Mouse (Mus musculus): ENCODE results near the gene Cinp. TPM values are rescaled to one million over a fixed set of nuclear protein-coding genes. Genes with fewer than 3 reads are reported as not detected.
A peak's percentile ranks its signal among the peaks of the same experiment; 100 is the strongest.

The Cinp gene
- total and polyA plus RNA-seq, 2 experiments: 20.8 to 23.1 TPM

GRCm38 (mm10) chr12:110871247-110871646 is 17.7 kb downstream of the Cinp start:
- Histone ChIP-seq H3K79me2 (ENCODE audit: control insufficient read depth, insufficient read depth, low read length) (no peaks in the 10 kb centered on the region), H3K27ac (replicated peaks; ENCODE audit: insufficient read depth, low read depth, low read length) (0 out of 2 replicates have a peak overlapping the region, but pooled peaks have one; percentile 14), H3K4me1 (ENCODE audit: control insufficient read depth, insufficient read depth, low read length) (peaks cover 14% of the 10 kb centered on the region), H3K27me3 (ENCODE audit: control insufficient read depth, insufficient read depth, low read length) (no peaks in the 10 kb centered on the region), H3K4me3 (ENCODE audit: insufficient read depth, low read depth, low read length) (no peak overlapping the region), H3K9ac (ENCODE audit: low read depth, low read length) (no peak overlapping the region), H3K36me3 (ENCODE audit: control insufficient read depth, insufficient read depth, low read length) (peaks cover 18% of the 10 kb centered on the region)
- 28% methylated on average over 5 of the region's 5 CpGs for WGBS
- peak; percentile 88 for DNase-seq (ENCODE audit: extremely low read depth, low read depth, low spot score)
- no peak for TF ChIP-seq POLR2A (IDR thresholded peaks at IDR 0.05; ENCODE audit: extremely low read depth, insufficient read depth, low read length)
- no peak for TF ChIP-seq CTCF (IDR thresholded peaks at IDR 0.05; ENCODE audit: low read depth, low read length)

DNA sequence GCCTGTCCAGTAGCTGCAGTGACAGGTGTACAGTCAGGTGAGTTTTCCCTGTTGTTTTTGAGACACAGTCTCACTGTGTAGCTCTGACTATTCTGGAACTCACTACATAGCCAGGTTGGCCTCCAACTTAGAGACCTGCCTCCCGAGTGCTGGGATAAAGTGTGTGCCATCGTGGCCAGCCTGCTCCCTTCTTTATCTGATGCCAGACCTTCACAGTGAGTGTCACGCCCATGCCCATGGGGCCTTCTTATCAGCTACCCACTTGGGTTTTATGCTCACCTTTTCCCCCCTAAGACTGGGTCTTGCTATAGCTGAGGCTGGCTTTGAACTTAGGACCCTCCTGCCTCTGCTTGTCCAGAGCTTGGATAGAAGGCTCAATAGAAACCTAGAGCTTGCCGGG is 18.8 kb downstream of the Cinp start:
- no peak for DNase-seq (ENCODE audit: extremely low read depth, low read depth, low spot score)
- Histone ChIP-seq H3K4me1 (ENCODE audit: control insufficient read depth, insufficient read depth, low read length) (peaks cover 22% of the 10 kb centered on the region), H3K36me3 (ENCODE audit: control insufficient read depth, insufficient read depth, low read length) (peaks cover 18% of the 10 kb centered on the region), H3K4me3 (ENCODE audit: insufficient read depth, low read depth, low read length) (no peak overlapping the region), H3K27ac (replicated peaks; ENCODE audit: insufficient read depth, low read depth, low read length) (no peak overlapping the region), H3K79me2 (ENCODE audit: control insufficient read depth, insufficient read depth, low read length) (no peaks in the 10 kb centered on the region), H3K27me3 (ENCODE audit: control insufficient read depth, insufficient read depth, low read length) (no peaks in the 10 kb centered on the region), H3K9ac (ENCODE audit: low read depth, low read length) (no peak overlapping the region)
- 78% methylated on average over 4 of the region's 4 CpGs for WGBS
- TF ChIP-seq CTCF (IDR thresholded peaks at IDR 0.05; ENCODE audit: low read depth, low read length) (no peak), POLR2A (IDR thresholded peaks at IDR 0.05; ENCODE audit: extremely low read depth, insufficient read depth, low read length) (no peak)

DNA sequence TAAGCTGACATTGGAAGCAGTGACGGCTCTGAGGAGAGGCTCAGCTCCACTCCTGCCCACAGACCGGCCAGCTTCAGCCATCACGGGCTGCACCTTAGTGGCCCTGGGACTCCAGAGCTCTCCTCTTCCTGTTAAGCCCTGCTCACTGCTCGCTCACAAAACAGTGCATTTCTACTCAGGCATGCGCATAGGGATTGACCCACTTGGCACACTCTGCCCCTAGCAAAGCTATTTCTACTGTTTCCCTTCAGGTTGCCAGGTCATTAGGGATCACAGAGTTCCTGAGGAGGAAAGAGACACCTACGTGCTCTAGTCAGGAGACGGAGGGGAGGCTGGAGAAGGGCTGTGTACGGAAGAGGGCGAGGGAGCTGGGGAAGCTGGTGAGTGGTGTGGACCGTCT is 23.0 kb downstream of the Cinp start:
- 31% methylated on average over 10 of the region's 10 CpGs for WGBS
- no peak overlapping the region for H3K4me3 ChIP-seq (ENCODE audit: insufficient read depth, low read depth, low read length)
- no peaks in the 10 kb centered on the region for H3K79me2 ChIP-seq (ENCODE audit: control insufficient read depth, insufficient read depth, low read length)
- peak; percentile 90 for DNase-seq (ENCODE audit: extremely low read depth, low read depth, low spot score)
- no peak overlapping the region for H3K9ac ChIP-seq (ENCODE audit: low read depth, low read length)
- TF ChIP-seq CTCF (IDR thresholded peaks at IDR 0.05; ENCODE audit: low read depth, low read length): no peak
- no peak for TF ChIP-seq POLR2A (IDR thresholded peaks at IDR 0.05; ENCODE audit: extremely low read depth, insufficient read depth, low read length)
- peak overlapping the region; percentile 5; the same call in 1 of the 2 replicates for H3K27ac ChIP-seq (replicated peaks; ENCODE audit: insufficient read depth, low read depth, low read length)
- H3K27me3 ChIP-seq (ENCODE audit: control insufficient read depth, insufficient read depth, low read length): no peaks in the 10 kb centered on the region
- peaks cover 14% of the 10 kb centered on the region for H3K4me1 ChIP-seq (ENCODE audit: control insufficient read depth, insufficient read depth, low read length)
- peaks cover 15% of the 10 kb centered on the region for H3K36me3 ChIP-seq (ENCODE audit: control insufficient read depth, insufficient read depth, low read length)

DNA sequence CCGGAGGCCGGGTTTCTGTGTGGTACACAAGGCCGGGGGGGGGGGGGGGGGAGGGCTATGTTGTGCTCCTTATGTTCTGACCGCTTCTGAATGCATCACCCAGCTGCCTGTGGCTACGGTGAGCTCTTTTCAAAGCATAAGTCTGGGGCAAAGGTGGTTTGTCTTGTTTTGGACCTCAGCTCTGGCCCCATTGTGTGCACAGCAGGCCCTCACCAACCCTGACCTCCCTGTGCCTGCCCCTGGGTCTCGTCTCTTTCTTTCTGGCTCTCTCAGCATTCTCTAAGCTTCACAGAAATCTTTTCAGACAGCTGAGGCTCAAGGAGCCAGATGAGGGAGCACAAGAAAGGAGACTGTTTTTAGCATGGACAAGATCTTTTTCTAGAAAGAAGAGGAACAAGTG is 23.4 kb downstream of the Cinp start:
- 31% methylated on average over 6 of the region's 6 CpGs for WGBS
- TF ChIP-seq CTCF (IDR thresholded peaks at IDR 0.05; ENCODE audit: low read depth, low read length) (no peak), POLR2A (IDR thresholded peaks at IDR 0.05; ENCODE audit: extremely low read depth, insufficient read depth, low read length) (no peak)
- DNase-seq (ENCODE audit: extremely low read depth, low read depth, low spot score): peak; percentile 60
- H3K9ac ChIP-seq (ENCODE audit: low read depth, low read length): no peak overlapping the region
- H3K27ac ChIP-seq (replicated peaks; ENCODE audit: insufficient read depth, low read depth, low read length): peak overlapping the region; percentile 5; the same call in 1 of the 2 replicates
- peaks cover 15% of the 10 kb centered on the region for H3K36me3 ChIP-seq (ENCODE audit: control insufficient read depth, insufficient read depth, low read length)
- H3K4me1 ChIP-seq (ENCODE audit: control insufficient read depth, insufficient read depth, low read length): peaks cover 10% of the 10 kb centered on the region
- H3K79me2 ChIP-seq (ENCODE audit: control insufficient read depth, insufficient read depth, low read length): no peaks in the 10 kb centered on the region
- H3K4me3 ChIP-seq (ENCODE audit: insufficient read depth, low read depth, low read length): no peak overlapping the region
- H3K27me3 ChIP-seq (ENCODE audit: control insufficient read depth, insufficient read depth, low read length): no peaks in the 10 kb centered on the region

- no peak overlapping the region for H3K9ac ChIP-seq (ENCODE audit: low read depth, low read length)
- H3K36me3 ChIP-seq (ENCODE audit: control insufficient read depth, insufficient read depth, low read length): peaks cover 15% of the 10 kb centered on the region
- DNase-seq (ENCODE audit: extremely low read depth, low read depth, low spot score): no peak
- no peak for TF ChIP-seq POLR2A (IDR thresholded peaks at IDR 0.05; ENCODE audit: extremely low read depth, insufficient read depth, low read length)
- no peak for TF ChIP-seq CTCF (IDR thresholded peaks at IDR 0.05; ENCODE audit: low read depth, low read length)
- H3K79me2 ChIP-seq (ENCODE audit: control insufficient read depth, insufficient read depth, low read length): no peaks in the 10 kb centered on the region
- H3K4me3 ChIP-seq (ENCODE audit: insufficient read depth, low read depth, low read length): no peak overlapping the region
- no peaks in the 10 kb centered on the region for H3K27me3 ChIP-seq (ENCODE audit: control insufficient read depth, insufficient read depth, low read length)
- WGBS: 95% methylated on average over 6 of the region's 6 CpGs
- no peak overlapping the region for H3K27ac ChIP-seq (replicated peaks; ENCODE audit: insufficient read depth, low read depth, low read length)
- peaks cover 10% of the 10 kb centered on the region for H3K4me1 ChIP-seq (ENCODE audit: control insufficient read depth, insufficient read depth, low read length)
Measured at GRCm38 (mm10) chr12:110864008-110864407, 24.9 kb downstream of the Cinp start.

DNA sequence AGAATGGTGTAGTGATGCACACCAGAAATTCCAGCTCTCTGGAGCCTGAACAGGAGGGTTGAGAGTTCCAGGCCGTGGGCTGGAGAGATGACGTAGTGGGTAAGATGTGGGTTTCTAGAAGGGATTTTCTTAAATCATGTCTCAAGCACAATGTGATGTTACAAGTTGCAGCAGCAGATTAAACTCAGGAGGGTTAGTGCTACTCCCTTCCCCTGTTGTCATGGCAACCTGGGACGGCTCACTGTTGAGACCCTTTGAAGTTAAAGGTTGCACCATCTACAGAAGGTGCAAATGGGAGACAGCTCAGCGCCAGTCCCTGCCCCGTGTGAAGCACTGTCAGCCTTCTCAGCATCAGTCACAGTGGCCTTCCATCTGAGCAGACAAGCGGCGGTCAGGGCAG is 27.7 kb downstream of the Cinp start:
- TF ChIP-seq POLR2A (IDR thresholded peaks at IDR 0.05; ENCODE audit: extremely low read depth, insufficient read depth, low read length) (no peak), CTCF (IDR thresholded peaks at IDR 0.05; ENCODE audit: low read depth, low read length) (no peak)
- H3K4me1 ChIP-seq (ENCODE audit: control insufficient read depth, insufficient read depth, low read length): peaks cover 8% of the 10 kb centered on the region
- 85% methylated on average over 7 of the region's 7 CpGs for WGBS

More for the DNA sequence above, 27.7 kb downstream of the Cinp start:
- H3K27me3 ChIP-seq (ENCODE audit: control insufficient read depth, insufficient read depth, low read length): no peaks in the 10 kb centered on the region
- no peak for DNase-seq (ENCODE audit: extremely low read depth, low read depth, low spot score)
- no peak overlapping the region for H3K4me3 ChIP-seq (ENCODE audit: insufficient read depth, low read depth, low read length)
- no peak overlapping the region for H3K9ac ChIP-seq (ENCODE audit: low read depth, low read length)
- H3K36me3 ChIP-seq (ENCODE audit: control insufficient read depth, insufficient read depth, low read length): no peaks in the 10 kb centered on the region; the same call in none of the 2 replicates
- no peak overlapping the region for H3K27ac ChIP-seq (replicated peaks; ENCODE audit: insufficient read depth, low read depth, low read length)
- H3K79me2 ChIP-seq (ENCODE audit: control insufficient read depth, insufficient read depth, low read length): no peaks in the 10 kb centered on the region

Measured in liver, adult 2 months (tissue).